Mouse (Mus musculus) activated CD4-positive, CD25-positive, alpha-beta regulatory T cell, adult 4 months (primary cell): ENCODE data around the gene Cdh11. TPM values are rescaled to one million over a fixed set of nuclear protein-coding genes. Genes with fewer than 3 reads are reported as not detected.

Experiments used
- ATAC-seq: one replicate; pipeline ENCODE4 v1.8.0; 2017
- polyA plus RNA-seq, 2 experiments: library from polyadenylated mRNA; unstranded; fragments of 100-300 nt; shearing (Covaris generic); gene quantifications; one replicate each; pipeline ENCODE4 v1.2.1; 2017

Gene Cdh11
- under 1 TPM; 0.11 to 0.24 TPM for polyA plus RNA-seq

GRCm38 (mm10) chr8:102785592-102786416, at the start of gene Cdh11:
Gene Cdh11, minus strand, starts transcription at chr8:102785642.
- no peak for ATAC-seq

GRCm38 (mm10) chr8:102813959-102814358, 28.5 kb upstream of the Cdh11 start:
- ATAC-seq: no peak

- no peak for ATAC-seq
Observed at GRCm38 (mm10) chr8:102790303-102790702, 4.9 kb upstream of the Cdh11 start.

GRCm38 (mm10) chr8:102786467-102787360, 1.3 kb upstream of the Cdh11 start:
- no peak for ATAC-seq

- no peak for ATAC-seq
Observed at GRCm38 (mm10) chr8:102784835-102785455, 497 bp downstream of the Cdh11 start.

GRCm38 (mm10) chr8:102783821-102784591, 1.4 kb downstream of the Cdh11 start:
- no peak for ATAC-seq

- ATAC-seq: no peak
Observed at GRCm38 (mm10) chr8:102782707-102783489, 2.5 kb downstream of the Cdh11 start.

- no peak for ATAC-seq
Observed at GRCm38 (mm10) chr8:102780899-102781298, 4.5 kb downstream of the Cdh11 start.

GRCm38 (mm10) chr8:102774594-102774993, 10.8 kb downstream of the Cdh11 start:
- ATAC-seq: no peak

GRCm38 (mm10) chr8:102771456-102771855, 14.0 kb downstream of the Cdh11 start:
- ATAC-seq: no peak

GRCm38 (mm10) chr8:102753839-102754238, 31.6 kb downstream of the Cdh11 start:
- ATAC-seq: no peak

GRCm38 (mm10) chr8:102742940-102743339, 42.5 kb downstream of the Cdh11 start:
- ATAC-seq: no peak

GRCm38 (mm10) chr8:102742008-102742591, 43.3 kb downstream of the Cdh11 start:
- no peak for ATAC-seq

GRCm38 (mm10) chr8:102740963-102741362, 44.5 kb downstream of the Cdh11 start:
- no peak for ATAC-seq

- no peak for ATAC-seq
Observed at GRCm38 (mm10) chr8:102738961-102739487, 46.4 kb downstream of the Cdh11 start.

GRCm38 (mm10) chr8:102738395-102738794, 47.0 kb downstream of the Cdh11 start:
- no peak for ATAC-seq

- no peak for ATAC-seq
Observed at GRCm38 (mm10) chr8:102734419-102734818, 51.0 kb downstream of the Cdh11 start.

- ATAC-seq: no peak
Observed at GRCm38 (mm10) chr8:102726206-102726935, 59.1 kb downstream of the Cdh11 start.

- no peak for ATAC-seq
Observed at GRCm38 (mm10) chr8:102725496-102725895, 59.9 kb downstream of the Cdh11 start.

- no peak for ATAC-seq
Observed at GRCm38 (mm10) chr8:102715956-102716355, 69.5 kb downstream of the Cdh11 start.
